Mouse (Mus musculus): Measurements from ENCODE around the gene Usp33.
"Not testable (repeated sequence)": the region's sequence is repeated elsewhere in the genome, so short reads cannot be mapped to it uniquely, and the experiment has no call there.

Gene Usp33

GRCm38 (mm10) chr3:152345732-152346632, at the start of gene Usp33:
TSS of gene Usp33 (plus strand) at chr3:152346478.
- DNase-seq: peak; percentile 95

- no peak for DNase-seq
Measured at GRCm38 (mm10) chr3:152300376-152301337, 45.6 kb upstream of the Usp33 start.

- no peak for DNase-seq
Measured at GRCm38 (mm10) chr3:152302991-152303390, 43.3 kb upstream of the Usp33 start.

- DNase-seq: peak; percentile 36
Measured at GRCm38 (mm10) chr3:152304093-152304815, 42.0 kb upstream of the Usp33 start.

- DNase-seq: no peak
Measured at GRCm38 (mm10) chr3:152305080-152305479, 41.2 kb upstream of the Usp33 start.

- DNase-seq: no peak
Measured at GRCm38 (mm10) chr3:152305971-152306370, 40.3 kb upstream of the Usp33 start.

- no peak for DNase-seq
Measured at GRCm38 (mm10) chr3:152308485-152309249, 37.6 kb upstream of the Usp33 start.

GRCm38 (mm10) chr3:152309250-152309645, 37.0 kb upstream of the Usp33 start:
- no peak for DNase-seq

- DNase-seq: not testable (repeated sequence)
Measured at GRCm38 (mm10) chr3:152314666-152315065, 31.6 kb upstream of the Usp33 start.

GRCm38 (mm10) chr3:152315613-152316012, 30.7 kb upstream of the Usp33 start:
- peak; percentile 72 for DNase-seq

GRCm38 (mm10) chr3:152316447-152317173, 29.7 kb upstream of the Usp33 start:
- not testable (repeated sequence) for DNase-seq

GRCm38 (mm10) chr3:152320972-152321645, 25.2 kb upstream of the Usp33 start:
- DNase-seq: no peak

GRCm38 (mm10) chr3:152321765-152322547, 24.3 kb upstream of the Usp33 start:
- no peak for DNase-seq

- DNase-seq: no peak
Measured at GRCm38 (mm10) chr3:152332104-152332503, 14.2 kb upstream of the Usp33 start.

- DNase-seq: peak; percentile 32
Measured at GRCm38 (mm10) chr3:152332545-152333300, 13.6 kb upstream of the Usp33 start.

GRCm38 (mm10) chr3:152333641-152334040, 12.6 kb upstream of the Usp33 start:
- DNase-seq: no peak

- DNase-seq: no peak
Measured at GRCm38 (mm10) chr3:152336085-152336484, 10.2 kb upstream of the Usp33 start.

GRCm38 (mm10) chr3:152339862-152340557, 6.3 kb upstream of the Usp33 start, which contains the start of gene Miga1:
TSS of gene Miga1 (minus strand) at chr3:152340407.
- peak; percentile 90 for DNase-seq
